Mouse (Mus musculus): ENCODE results near the gene Mgll.

Mgll gene

GRCm38 (mm10) chr6:88724313-88725195, at the start of gene Mgll:
Gene Mgll (plus strand): TSS chr6:88724412.
- peak; percentile 65 for DNase-seq (ENCODE audit: low read depth, low spot score)

GRCm38 (mm10) chr6:88675815-88676214, 48.4 kb upstream of the Mgll start:
- DNase-seq (ENCODE audit: low read depth, low spot score): no peak

GRCm38 (mm10) chr6:88676753-88677736, 47.2 kb upstream of the Mgll start:
- no peak for DNase-seq (ENCODE audit: low read depth, low spot score)

- no peak for DNase-seq (ENCODE audit: low read depth, low spot score)
Observed at GRCm38 (mm10) chr6:88677738-88678137, 46.5 kb upstream of the Mgll start.

- no peak for DNase-seq (ENCODE audit: low read depth, low spot score)
Observed at GRCm38 (mm10) chr6:88681026-88681425, 43.2 kb upstream of the Mgll start.

- DNase-seq (ENCODE audit: low read depth, low spot score): no peak
Observed at GRCm38 (mm10) chr6:88683380-88684053, 40.7 kb upstream of the Mgll start.

DNA sequence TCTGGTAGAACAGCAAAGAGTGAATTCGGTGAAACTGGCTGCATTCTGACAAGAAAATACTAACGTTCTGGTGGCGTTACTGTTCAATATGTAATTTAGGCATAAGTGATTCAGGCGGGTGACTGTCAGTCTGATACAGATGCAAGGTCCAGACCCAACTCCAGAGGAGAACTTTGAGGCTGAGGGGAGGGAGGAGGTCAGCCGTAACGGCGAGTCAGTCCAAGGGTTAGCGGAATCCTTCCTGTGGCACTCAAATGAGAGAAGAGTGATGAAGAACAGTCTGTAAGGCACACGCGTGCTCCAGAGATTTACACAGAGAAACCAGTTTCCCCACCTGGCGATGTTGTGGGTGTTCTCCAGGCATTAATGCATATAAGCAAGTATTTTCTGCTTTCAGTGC, 36.0 kb upstream of the Mgll start:
- DNase-seq (ENCODE audit: low read depth, low spot score): no peak

DNA sequence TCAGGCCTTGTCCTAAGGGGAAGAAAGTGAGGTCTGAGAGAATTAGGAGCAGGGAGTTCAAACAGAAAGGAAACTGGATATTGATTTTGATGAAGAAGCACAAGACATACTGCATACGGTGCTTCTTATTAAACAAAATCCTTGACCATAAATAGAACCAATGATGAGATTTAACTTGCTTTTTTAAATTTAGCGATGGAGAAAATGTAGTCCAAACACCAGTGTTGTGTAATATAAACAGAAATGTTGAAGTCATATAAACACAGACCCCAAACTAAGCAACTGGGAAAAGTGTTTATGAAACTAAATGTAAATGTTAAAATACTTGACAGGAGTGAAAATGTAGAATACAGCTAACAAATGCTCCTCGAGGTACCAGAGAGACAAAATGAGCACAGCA, 35.5 kb upstream of the Mgll start:
- no peak for DNase-seq (ENCODE audit: low read depth, low spot score)

DNA sequence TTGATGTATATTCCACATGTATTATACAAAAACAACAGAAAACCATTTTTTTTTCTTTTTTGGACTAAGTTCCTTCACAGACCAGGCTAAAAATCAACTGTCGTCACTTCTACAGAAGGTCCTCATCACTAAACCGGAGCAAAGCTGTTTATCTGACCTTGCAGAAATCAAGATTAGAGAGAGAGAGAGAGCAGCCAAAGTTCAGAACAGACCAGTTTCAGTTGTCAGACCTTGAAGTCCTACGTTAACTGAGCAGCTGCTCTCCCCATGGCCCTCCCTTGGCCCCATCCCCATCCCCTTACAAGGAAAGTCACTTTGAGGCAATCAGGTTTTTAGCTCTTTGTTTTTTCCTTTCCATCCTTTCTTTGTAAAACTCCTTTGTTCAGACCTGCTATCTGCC, 34.0 kb upstream of the Mgll start:
- no peak for DNase-seq (ENCODE audit: low read depth, low spot score)

- no peak for DNase-seq (ENCODE audit: low read depth, low spot score)
Observed at GRCm38 (mm10) chr6:88691361-88691760, 32.9 kb upstream of the Mgll start.

GRCm38 (mm10) chr6:88702887-88703286, 21.3 kb upstream of the Mgll start:
- DNase-seq (ENCODE audit: low read depth, low spot score): no peak

GRCm38 (mm10) chr6:88703731-88704130, 20.5 kb upstream of the Mgll start:
- no peak for DNase-seq (ENCODE audit: low read depth, low spot score)

DNA sequence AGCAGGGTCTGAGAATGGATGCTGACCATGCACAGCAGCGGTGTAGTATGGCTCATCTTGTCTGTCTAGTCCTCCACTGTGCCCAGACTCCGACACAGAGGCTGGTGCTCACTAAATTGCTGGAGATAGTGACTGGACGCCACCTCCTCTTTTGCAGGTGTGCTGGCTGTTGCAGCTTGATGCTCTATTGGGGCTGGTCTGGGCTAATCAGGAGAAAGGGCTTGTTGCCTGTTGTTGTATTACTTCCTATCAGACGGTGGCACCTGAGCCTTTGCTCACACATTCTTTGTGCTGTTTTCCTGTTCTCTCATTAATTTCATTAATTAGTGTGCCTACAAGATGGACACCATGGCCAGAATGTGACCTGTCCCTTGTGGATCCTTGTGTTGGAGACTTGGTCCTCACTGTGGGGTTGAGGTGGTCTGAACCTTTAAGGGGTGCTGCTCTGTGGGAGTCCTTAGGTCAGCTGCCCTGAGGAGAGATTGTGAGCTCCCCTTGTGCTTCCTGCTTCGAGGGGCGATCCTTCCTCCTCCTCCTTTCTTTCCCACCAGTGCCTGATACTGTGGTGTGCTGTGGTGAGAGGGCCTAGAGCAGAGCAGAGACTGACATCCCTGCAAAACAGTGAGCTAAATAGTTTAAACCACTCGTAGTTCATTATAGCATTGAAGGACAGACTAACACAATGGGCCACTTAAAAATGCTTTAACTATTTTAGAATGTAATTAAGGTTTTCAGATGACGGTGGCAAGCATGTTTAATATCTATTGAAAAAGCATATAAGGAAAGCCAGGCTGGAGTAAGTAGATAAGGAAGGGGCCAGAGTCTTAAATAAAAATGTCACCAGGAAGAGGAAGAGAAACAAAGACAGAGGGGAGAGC, 15.6 kb upstream of the Mgll start:
- no peak for DNase-seq (ENCODE audit: low read depth, low spot score)

DNA sequence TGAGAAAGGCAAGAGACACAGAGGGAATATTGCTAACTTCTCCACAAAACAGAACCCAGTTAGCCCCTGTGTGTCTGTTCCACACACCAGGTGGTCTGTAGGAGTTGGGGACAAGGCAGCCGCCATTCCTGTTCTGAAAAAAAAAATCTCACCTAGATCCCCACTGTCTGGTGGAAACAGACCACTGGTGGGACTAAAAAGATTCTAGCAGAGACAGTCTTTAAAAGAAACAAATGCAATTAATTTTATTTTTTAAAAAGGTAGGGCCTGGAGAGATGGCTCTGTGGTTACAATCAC, 15.0 kb upstream of the Mgll start:
- DNase-seq (ENCODE audit: low read depth, low spot score): no peak

DNA sequence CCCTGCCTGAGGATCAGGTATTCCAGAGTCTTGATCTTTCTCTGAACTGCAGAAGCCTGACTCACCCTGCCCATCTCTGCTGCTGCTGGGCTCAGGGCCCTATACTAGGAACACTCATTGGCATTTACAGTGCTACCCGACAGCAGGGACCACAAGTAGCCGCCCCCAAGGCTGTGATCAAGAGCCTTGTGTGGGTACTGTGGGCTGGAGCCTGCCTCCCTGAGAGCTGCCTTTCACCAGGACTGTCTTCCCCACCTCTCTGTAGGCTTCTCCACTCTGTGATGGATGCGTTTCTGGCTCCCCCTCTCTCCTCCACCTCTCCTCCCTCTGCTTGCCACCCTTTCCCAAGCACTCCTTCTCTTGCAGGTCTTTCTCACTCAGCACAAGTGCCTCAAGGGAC, 12.9 kb upstream of the Mgll start:
- DNase-seq (ENCODE audit: low read depth, low spot score): no peak

DNA sequence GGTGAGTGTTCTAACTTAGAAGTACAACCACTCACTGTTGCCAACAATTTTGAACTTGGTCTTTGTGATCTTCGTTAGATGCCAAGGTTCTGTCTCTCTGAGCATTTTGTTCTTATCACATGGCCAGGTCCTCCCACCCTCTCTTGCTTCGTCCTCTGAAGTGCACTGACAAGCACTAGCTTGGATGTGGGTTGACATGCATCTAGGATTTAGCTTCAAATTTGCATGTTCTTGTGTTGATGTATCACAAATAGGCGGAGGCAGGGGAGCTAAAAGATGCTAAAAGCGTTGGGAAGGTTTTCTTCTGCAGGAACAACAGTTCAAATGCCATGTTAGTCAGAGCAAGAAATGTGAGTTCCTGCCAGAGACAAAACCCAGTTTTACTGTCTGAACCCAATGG, 12.1 kb upstream of the Mgll start:
- no peak for DNase-seq (ENCODE audit: low read depth, low spot score)

GRCm38 (mm10) chr6:88713320-88713719, 10.9 kb upstream of the Mgll start:
- no peak for DNase-seq (ENCODE audit: low read depth, low spot score)

- DNase-seq (ENCODE audit: low read depth, low spot score): no peak
Observed at GRCm38 (mm10) chr6:88714200-88714674, 10.0 kb upstream of the Mgll start.

DNA sequence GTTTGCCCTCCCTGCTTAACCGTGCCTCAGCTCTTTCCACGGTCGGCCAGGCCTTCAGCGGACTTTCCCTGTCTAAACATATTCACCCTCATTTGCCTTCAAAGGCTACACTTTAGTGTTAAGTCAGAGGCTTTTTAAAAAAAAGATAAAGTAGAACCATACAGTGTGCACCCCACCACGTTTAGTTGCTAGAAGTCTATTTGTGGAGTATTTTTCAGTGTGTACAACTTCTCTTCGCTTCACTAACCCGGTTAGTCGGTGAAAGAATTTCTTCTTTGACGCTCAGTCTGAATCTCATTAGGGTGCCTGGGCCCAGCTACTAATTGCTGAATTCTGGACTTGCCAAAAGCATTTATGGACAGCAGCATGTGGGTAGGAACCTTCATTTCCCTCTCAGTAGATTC, 8.8 kb upstream of the Mgll start:
- no peak for DNase-seq (ENCODE audit: low read depth, low spot score)

- no peak for DNase-seq (ENCODE audit: low read depth, low spot score)
Observed at GRCm38 (mm10) chr6:88715966-88716365, 8.2 kb upstream of the Mgll start.

Measured in CD4-positive helper T cell, adult 2 months (primary cell).